Mouse (Mus musculus): ENCODE data around the gene Sema3b. TPM values are rescaled to one million over a fixed set of nuclear protein-coding genes. Genes with fewer than 3 reads are reported as not detected.

The Sema3b gene
- polyA plus RNA-seq, 1 experiment from 2014 or later, result 18.3 TPM

- ATAC-seq (replicated peaks; ENCODE audit: low FRiP score, low TSS enrichment, low read depth), result peak; percentile 34
- peaks cover 33% of the 10 kb centered on the region for H3K4me1 ChIP-seq (replicated peaks; ENCODE audit: control insufficient read depth, insufficient read depth, low read length)
- 29% methylated on average over 21 of the region's 23 CpGs for WGBS
Measured at GRCm38 (mm10) chr9:107605041-107605661, 3.9 kb downstream of the Sema3b start.

GRCm38 (mm10) chr9:107603251-107603650 is 5.8 kb downstream of the Sema3b start:
- H3K4me1 ChIP-seq (replicated peaks; ENCODE audit: control insufficient read depth, insufficient read depth, low read length), result peaks cover 23% of the 10 kb centered on the region
- 69% methylated on average over 6 of the region's 6 CpGs for WGBS
- no peak overlapping the region for H3K4me3 ChIP-seq (ENCODE audit: low read depth, low read length)
- no peak overlapping the region for H3K4me2 ChIP-seq (ENCODE audit: low read length)
- no peaks in the 10 kb centered on the region for H3K27me3 ChIP-seq (replicated peaks; ENCODE audit: control insufficient read depth, insufficient read depth, low read length)
- no peaks in the 10 kb centered on the region for H3K9me3 ChIP-seq (ENCODE audit: control insufficient read depth, low read length)
- ATAC-seq (replicated peaks; ENCODE audit: low FRiP score, low TSS enrichment, low read depth), result no peak
- H3K27ac ChIP-seq (ENCODE audit: low read depth), result no peak overlapping the region
- H3K36me3 ChIP-seq (ENCODE audit: control insufficient read depth, insufficient read depth, low read length), result no peaks in the 10 kb centered on the region
- no peak for DNase-seq (ENCODE audit: low spot score)
- no peak overlapping the region for H3K9ac ChIP-seq (ENCODE audit: low read length)

More at GRCm38 (mm10) chr9:107605041-107605661, 3.9 kb downstream of the Sema3b start:
- Histone ChIP-seq H3K4me3 (ENCODE audit: low read depth, low read length) (peak overlapping the region; percentile 25), H3K27me3 (replicated peaks; ENCODE audit: control insufficient read depth, insufficient read depth, low read length) (no peaks in the 10 kb centered on the region), H3K36me3 (ENCODE audit: control insufficient read depth, insufficient read depth, low read length) (no peaks in the 10 kb centered on the region), H3K27ac (ENCODE audit: low read depth) (peak overlapping the region; percentile 62), H3K4me2 (ENCODE audit: low read length) (peak overlapping the region; percentile 45), H3K9me3 (ENCODE audit: control insufficient read depth, low read length) (no peaks in the 10 kb centered on the region), H3K9ac (ENCODE audit: low read length) (0 out of 2 replicates have a peak overlapping the region, but pooled peaks have one; percentile 30)
- DNase-seq (ENCODE audit: low spot score), result no peak

GRCm38 (mm10) chr9:107602068-107602648 is 6.9 kb downstream of the Sema3b start:
- WGBS, result 10% methylated on average over 10 of the region's 10 CpGs
- Histone ChIP-seq H3K9ac (ENCODE audit: low read length) (no peak overlapping the region), H3K4me1 (replicated peaks; ENCODE audit: control insufficient read depth, insufficient read depth, low read length) (peaks cover 22% of the 10 kb centered on the region), H3K9me3 (ENCODE audit: control insufficient read depth, low read length) (no peaks in the 10 kb centered on the region), H3K27ac (ENCODE audit: low read depth) (no peak overlapping the region), H3K4me2 (ENCODE audit: low read length) (0 out of 2 replicates have a peak overlapping the region, but pooled peaks have one; percentile 1), H3K27me3 (replicated peaks; ENCODE audit: control insufficient read depth, insufficient read depth, low read length) (no peaks in the 10 kb centered on the region), H3K36me3 (ENCODE audit: control insufficient read depth, insufficient read depth, low read length) (no peaks in the 10 kb centered on the region), H3K4me3 (ENCODE audit: low read depth, low read length) (no peak overlapping the region)
- ATAC-seq (replicated peaks; ENCODE audit: low FRiP score, low TSS enrichment, low read depth), result peak; percentile 47; the same call in 1 of the 2 replicates
- peak; percentile 100 for DNase-seq (ENCODE audit: low spot score)

GRCm38 (mm10) chr9:107601275-107601674 is 7.8 kb downstream of the Sema3b start:
- ATAC-seq (replicated peaks; ENCODE audit: low FRiP score, low TSS enrichment, low read depth) (no peak), DNase-seq (ENCODE audit: low spot score) (no peak)
- Histone ChIP-seq H3K36me3 (ENCODE audit: control insufficient read depth, insufficient read depth, low read length) (no peaks in the 10 kb centered on the region), H3K4me3 (ENCODE audit: low read depth, low read length) (no peak overlapping the region), H3K27me3 (replicated peaks; ENCODE audit: control insufficient read depth, insufficient read depth, low read length) (no peaks in the 10 kb centered on the region), H3K4me2 (ENCODE audit: low read length) (no peak overlapping the region), H3K9me3 (ENCODE audit: control insufficient read depth, low read length) (no peaks in the 10 kb centered on the region), H3K9ac (ENCODE audit: low read length) (no peak overlapping the region), H3K4me1 (replicated peaks; ENCODE audit: control insufficient read depth, insufficient read depth, low read length) (peaks cover 16% of the 10 kb centered on the region), H3K27ac (ENCODE audit: low read depth) (no peak overlapping the region)
- 83% methylated on average over 11 of the region's 11 CpGs for WGBS

- 78% methylated on average over 12 of the region's 12 CpGs for WGBS
- Histone ChIP-seq H3K9me3 (ENCODE audit: control insufficient read depth, low read length) (no peaks in the 10 kb centered on the region), H3K9ac (ENCODE audit: low read length) (no peak overlapping the region), H3K4me2 (ENCODE audit: low read length) (no peak overlapping the region), H3K36me3 (ENCODE audit: control insufficient read depth, insufficient read depth, low read length) (no peaks in the 10 kb centered on the region), H3K27me3 (replicated peaks; ENCODE audit: control insufficient read depth, insufficient read depth, low read length) (no peaks in the 10 kb centered on the region), H3K27ac (ENCODE audit: low read depth) (no peak overlapping the region), H3K4me3 (ENCODE audit: low read depth, low read length) (no peak overlapping the region), H3K4me1 (replicated peaks; ENCODE audit: control insufficient read depth, insufficient read depth, low read length) (peaks cover 16% of the 10 kb centered on the region)
- ATAC-seq (replicated peaks; ENCODE audit: low FRiP score, low TSS enrichment, low read depth), result no peak
- DNase-seq (ENCODE audit: low spot score), result no peak
Measured at GRCm38 (mm10) chr9:107600745-107601144, 8.3 kb downstream of the Sema3b start.

- DNase-seq (ENCODE audit: low spot score) (no peak), ATAC-seq (replicated peaks; ENCODE audit: low FRiP score, low TSS enrichment, low read depth) (no peak)
- Histone ChIP-seq H3K27ac (ENCODE audit: low read depth) (no peak overlapping the region), H3K36me3 (ENCODE audit: control insufficient read depth, insufficient read depth, low read length) (peaks cover 2% of the 10 kb centered on the region), H3K9me3 (ENCODE audit: control insufficient read depth, low read length) (no peaks in the 10 kb centered on the region), H3K4me2 (ENCODE audit: low read length) (no peak overlapping the region), H3K9ac (ENCODE audit: low read length) (no peak overlapping the region), H3K4me3 (ENCODE audit: low read depth, low read length) (no peak overlapping the region), H3K4me1 (replicated peaks; ENCODE audit: control insufficient read depth, insufficient read depth, low read length) (peaks cover 14% of the 10 kb centered on the region), H3K27me3 (replicated peaks; ENCODE audit: control insufficient read depth, insufficient read depth, low read length) (no peaks in the 10 kb centered on the region)
- WGBS, result 62% methylated on average over 14 of the region's 14 CpGs
Measured at GRCm38 (mm10) chr9:107599842-107600241, 9.2 kb downstream of the Sema3b start.

- Histone ChIP-seq H3K4me1 (replicated peaks; ENCODE audit: control insufficient read depth, insufficient read depth, low read length) (peaks cover 10% of the 10 kb centered on the region), H3K27me3 (replicated peaks; ENCODE audit: control insufficient read depth, insufficient read depth, low read length) (no peaks in the 10 kb centered on the region), H3K9me3 (ENCODE audit: control insufficient read depth, low read length) (no peaks in the 10 kb centered on the region), H3K9ac (ENCODE audit: low read length) (no peak overlapping the region), H3K4me2 (ENCODE audit: low read length) (no peak overlapping the region), H3K27ac (ENCODE audit: low read depth) (no peak overlapping the region), H3K4me3 (ENCODE audit: low read depth, low read length) (no peak overlapping the region), H3K36me3 (ENCODE audit: control insufficient read depth, insufficient read depth, low read length) (peaks cover 6% of the 10 kb centered on the region)
- WGBS, result 83% methylated on average over 9 of the region's 9 CpGs
- ATAC-seq (replicated peaks; ENCODE audit: low FRiP score, low TSS enrichment, low read depth) (no peak), DNase-seq (ENCODE audit: low spot score) (no peak)
Measured at GRCm38 (mm10) chr9:107599433-107599832, 9.6 kb downstream of the Sema3b start.

GRCm38 (mm10) chr9:107598385-107598784 is 10.6 kb downstream of the Sema3b start:
- peaks cover 3% of the 10 kb centered on the region; the same call in 1 of the 2 replicates for H3K4me1 ChIP-seq (replicated peaks; ENCODE audit: control insufficient read depth, insufficient read depth, low read length)
- peaks cover 17% of the 10 kb centered on the region for H3K36me3 ChIP-seq (ENCODE audit: control insufficient read depth, insufficient read depth, low read length)
- H3K27me3 ChIP-seq (replicated peaks; ENCODE audit: control insufficient read depth, insufficient read depth, low read length), result no peaks in the 10 kb centered on the region
- no peak for ATAC-seq (replicated peaks; ENCODE audit: low FRiP score, low TSS enrichment, low read depth)
- 78% methylated on average over 5 of the region's 5 CpGs for WGBS
- no peak for DNase-seq (ENCODE audit: low spot score)
- no peaks in the 10 kb centered on the region for H3K9me3 ChIP-seq (ENCODE audit: control insufficient read depth, low read length)
- H3K4me2 ChIP-seq (ENCODE audit: low read length), result no peak overlapping the region
- no peak overlapping the region for H3K9ac ChIP-seq (ENCODE audit: low read length)
- H3K4me3 ChIP-seq (ENCODE audit: low read depth, low read length), result no peak overlapping the region
- H3K27ac ChIP-seq (ENCODE audit: low read depth), result no peak overlapping the region

Measured in intestine, embryonic 14.5 days (tissue).